Mouse (Mus musculus) lung, adult 2 months (tissue): ENCODE measurements around the gene Cutal. TPM values are rescaled to one million over a fixed set of nuclear protein-coding genes. Genes with fewer than 3 reads are reported as not detected.

ENCODE experiments used
- DNase-seq: peaks from one replicate; pipeline ENCODE4 v3.0.0; 2022
- H3K4me1 ChIP-seq: fragments of 200-500 bp; 2 replicates; pipeline ENCODE4 v1.6.1; 2011; ENCODE audit warnings: low read length; ENCODE audit not compliant: control insufficient read depth, insufficient read depth
- H3K4me3 ChIP-seq: fragments of 200-500 bp; replicated peaks from 2 replicates; pipeline ENCODE3; 2011; ENCODE audit warnings: low read depth, mild to moderate bottlenecking, control low read depth, low read length; ENCODE audit errors: extremely low read depth
- CTCF ChIP-seq: fragments of 200-500 bp; IDR thresholded peaks from 2 replicates; pipeline ENCODE4 v1.5.1; 2011; ENCODE audit warnings: mild to moderate bottlenecking, low read length, control low read depth; ENCODE audit not compliant: insufficient read depth
- POLR2A ChIP-seq: fragments of 200-500 bp; IDR thresholded peaks from 2 replicates; pipeline ENCODE4 v1.6.1; 2011; ENCODE audit warnings: low read depth, mild to moderate bottlenecking, control low read depth, low read length, borderline replicate concordance; ENCODE audit errors: extremely low read depth
- WGBS: fragments of 180-500 bp; shearing (Covaris S2); methylation state at CpG from one replicate; pipeline ENCODE4 v1.1.7; 2018; 5-methylcytosine and 5-hydroxymethylcytosine counted together
- polyA plus RNA-seq: library from polyadenylated mRNA; depleted of rRNA; stranded (reverse); fragments of >200 nt; gene quantifications from 2 replicates; pipeline ENCODE4 v1.2.3, GENCODE M21; 2012; rRNA removed

Gene Cutal
- polyA plus RNA-seq, 1 experiment = 30.6 TPM

GRCm38 (mm10) chr2:34938269-34939208, 64.3 kb downstream of the Cutal start:
- WGBS = 48% methylated on average over 8 of the region's 8 CpGs
- Histone ChIP-seq H3K4me3 (no peak overlapping the region), H3K4me1 (no peaks in the 10 kb centered on the region; the same call in 1 of the 2 replicates)
- no peak for DNase-seq
- TF ChIP-seq CTCF = no peak
- TF ChIP-seq POLR2A = no peak

- WGBS = 72% methylated on average over 5 of the region's 5 CpGs
These were observed 66.0 kb downstream of the Cutal start for GRCm38 (mm10) chr2:34940246-34940645.

GRCm38 (mm10) chr2:34941061-34941675, 67.0 kb downstream of the Cutal start:
- H3K4me3 ChIP-seq = no peak overlapping the region
- no peak for DNase-seq
- 65% methylated on average over 11 of the region's 11 CpGs for WGBS
- no peaks in the 10 kb centered on the region; the same call in 1 of the 2 replicates for H3K4me1 ChIP-seq
- TF ChIP-seq CTCF (no peak), POLR2A (peak; percentile 6; the same call in 1 of the 2 replicates)

More at GRCm38 (mm10) chr2:34940246-34940645, 66.0 kb downstream of the Cutal start:
- H3K4me1 ChIP-seq = no peaks in the 10 kb centered on the region; the same call in 1 of the 2 replicates
- no peak overlapping the region for H3K4me3 ChIP-seq
- TF ChIP-seq CTCF (no peak), POLR2A (no peak)
- DNase-seq = no peak

Other genes starting within 250 kb of the Cutal start
- gene Gapvd1, start 119.2 kb upstream of the Cutal start, polyA plus RNA-seq = 16.7 and 20.3 TPM in 2 replicates
- 463 and 672 TPM in 2 replicates for gene Hspa5, start 102.4 kb upstream of the Cutal start, polyA plus RNA-seq
- gene Rabepk, start 74.5 kb upstream of the Cutal start, polyA plus RNA-seq = 18.8 and 24.4 TPM in 2 replicates
- 46.0 and 59.3 TPM in 2 replicates for gene Fbxw2, start 48.1 kb upstream of the Cutal start, polyA plus RNA-seq
- gene Gm34653, start 41.4 kb upstream of the Cutal start, polyA plus RNA-seq = not detected in 2 replicates
- gene Psmd5, start 572 bp downstream of the Cutal start, polyA plus RNA-seq = 7.8 and 11.7 TPM in 2 replicates
- 1.1 and 1.5 TPM in 2 replicates for gene Phf19, start 39.6 kb downstream of the Cutal start, polyA plus RNA-seq
- gene Traf1, start 87.4 kb downstream of the Cutal start, polyA plus RNA-seq = 52.3 and 59.6 TPM in 2 replicates
- 106 and 168 TPM in 2 replicates for gene Hc, start 187.0 kb downstream of the Cutal start, polyA plus RNA-seq
- 0.80 and 1.3 TPM in 2 replicates for gene AI182371, start 227.1 kb downstream of the Cutal start, polyA plus RNA-seq
- gene Cntrl, start 235.1 kb downstream of the Cutal start, polyA plus RNA-seq = 10.3 and 14.9 TPM in 2 replicates